Mouse (Mus musculus): Measurements from ENCODE around the gene Glyctk.
A peak's percentile ranks its signal among the peaks of the same experiment; 100 is the strongest.

The Glyctk gene

DNA sequence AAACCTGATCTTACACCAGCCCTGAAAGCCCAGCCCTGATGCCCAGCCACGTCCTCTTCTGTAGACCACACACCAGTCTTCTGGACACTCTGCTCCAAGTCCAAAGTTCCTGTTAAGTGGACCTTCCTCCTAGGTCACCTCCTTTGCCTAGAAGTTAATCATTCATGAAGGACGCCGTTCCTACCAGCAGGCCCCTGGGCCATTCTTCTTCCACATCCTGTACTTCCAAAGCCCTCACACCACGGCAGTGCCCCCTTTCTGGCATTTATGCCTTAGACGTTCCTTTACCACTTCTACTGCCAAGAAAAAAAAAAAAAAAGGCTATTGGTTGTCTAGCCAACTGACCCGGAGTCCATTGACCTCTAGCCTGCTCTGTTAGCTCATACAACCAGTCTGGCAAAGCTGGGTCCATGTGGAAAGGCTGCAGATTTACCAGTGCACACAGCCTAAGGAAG lies at the start of gene Glyctk:
Gene Glyctk, minus strand, starts transcription at position 102 of the 455 bp plus-strand sequence.
- DNase-seq (ENCODE audit: low spot score), result no peak

- DNase-seq (ENCODE audit: low spot score), result no peak
These were observed 48.6 kb upstream of the Glyctk start for GRCm38 (mm10) chr9:106206515-106206914.

DNA sequence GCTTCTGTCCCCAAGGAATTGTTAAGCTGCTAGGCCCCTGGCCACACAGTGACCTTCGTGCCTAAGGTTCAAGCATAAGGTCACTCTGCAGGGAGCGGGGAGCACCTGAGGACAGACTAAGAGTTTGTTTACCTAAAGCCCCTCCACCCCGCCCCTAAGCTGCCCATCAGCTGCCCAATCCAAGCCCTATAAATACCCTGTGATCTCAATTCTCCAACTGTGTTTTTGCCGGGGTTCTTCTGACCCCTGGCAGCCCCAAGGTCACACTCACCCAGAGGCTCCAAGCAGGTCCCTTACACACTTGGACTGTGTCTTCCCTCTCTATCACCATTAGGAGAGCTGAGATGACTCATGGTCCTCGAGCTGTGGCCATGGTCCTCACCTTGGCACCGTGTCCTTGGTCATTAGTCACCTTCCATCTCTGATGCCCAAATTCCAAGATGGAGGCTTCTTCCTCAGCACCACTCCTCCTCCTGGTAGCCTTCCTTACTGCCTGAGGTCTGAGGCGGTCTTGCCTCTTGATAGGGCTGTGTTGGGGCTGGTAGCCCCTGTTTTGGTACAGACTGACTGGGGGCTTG lies 47.9 kb upstream of the Glyctk start:
- DNase-seq (ENCODE audit: low spot score), result no peak

GRCm38 (mm10) chr9:106203990-106204851 lies 46.3 kb upstream of the Glyctk start:
- DNase-seq (ENCODE audit: low spot score), result no peak

- peak; percentile 89 for DNase-seq (ENCODE audit: low spot score)
These were observed 45.1 kb upstream of the Glyctk start, which contains the start of gene Twf2 for GRCm38 (mm10) chr9:106202819-106203636. Gene Twf2 (plus strand): TSS chr9:106203108.

GRCm38 (mm10) chr9:106201895-106202294 lies 44.0 kb upstream of the Glyctk start:
- DNase-seq (ENCODE audit: low spot score), result no peak

- no peak for DNase-seq (ENCODE audit: low spot score)
These were observed 41.8 kb upstream of the Glyctk start, which contains the start of gene Ppm1m for GRCm38 (mm10) chr9:106199535-106200272. Gene Ppm1m (minus strand): TSS chr9:106199746.

- DNase-seq (ENCODE audit: low spot score), result peak; percentile 62
These were observed 41.1 kb upstream of the Glyctk start for GRCm38 (mm10) chr9:106198962-106199458.

DNA sequence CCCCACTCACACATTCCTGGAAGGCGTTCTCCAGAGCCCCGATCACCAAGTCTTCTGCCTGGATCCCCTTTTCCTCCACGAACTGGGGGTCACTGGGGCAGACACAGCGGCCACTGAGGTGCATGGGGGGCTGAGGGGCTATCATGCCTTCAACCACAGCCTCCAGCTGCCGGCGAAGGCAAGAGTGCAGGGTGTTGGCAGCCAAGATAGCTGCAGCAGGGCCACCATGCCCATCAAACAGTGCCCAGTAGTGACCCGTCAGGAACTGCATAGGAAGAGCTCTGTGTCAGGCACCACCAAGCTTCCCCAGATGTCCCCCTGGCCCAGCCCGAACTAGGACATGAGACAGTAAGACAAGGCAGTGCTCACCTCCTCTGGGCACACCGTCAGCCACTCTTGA lies 39.8 kb upstream of the Glyctk start:
- DNase-seq (ENCODE audit: low spot score), result no peak

DNA sequence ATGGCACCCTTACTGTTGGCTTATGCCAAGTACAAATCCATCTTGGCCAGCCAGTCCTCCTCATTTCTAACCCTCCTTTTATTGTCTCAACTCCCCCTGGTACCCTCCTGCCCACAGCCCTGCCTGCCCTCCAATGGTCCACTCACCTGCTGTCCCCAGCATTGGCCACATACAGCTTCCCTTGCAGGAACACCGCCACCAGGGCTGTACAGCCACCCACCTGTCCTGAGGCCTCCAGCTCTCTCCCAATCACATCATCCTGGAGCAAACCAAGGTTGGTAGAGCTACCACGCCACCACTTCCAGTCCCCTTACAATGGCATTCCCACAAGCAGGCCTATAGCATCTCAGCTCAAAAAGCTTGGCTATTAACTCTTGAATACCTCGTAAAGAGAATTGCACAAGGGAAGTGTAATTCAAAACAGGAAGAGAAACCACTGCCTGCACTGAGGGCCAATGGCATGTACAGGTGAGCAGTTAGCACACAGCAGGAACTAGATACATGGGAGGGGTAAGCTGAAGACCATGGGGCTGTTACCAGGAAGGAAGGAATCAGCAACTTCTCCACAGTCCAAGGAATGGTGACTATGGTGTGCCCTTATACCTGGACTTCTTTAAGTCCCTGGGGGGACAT lies 39.3 kb upstream of the Glyctk start:
- DNase-seq (ENCODE audit: low spot score), result no peak

DNA sequence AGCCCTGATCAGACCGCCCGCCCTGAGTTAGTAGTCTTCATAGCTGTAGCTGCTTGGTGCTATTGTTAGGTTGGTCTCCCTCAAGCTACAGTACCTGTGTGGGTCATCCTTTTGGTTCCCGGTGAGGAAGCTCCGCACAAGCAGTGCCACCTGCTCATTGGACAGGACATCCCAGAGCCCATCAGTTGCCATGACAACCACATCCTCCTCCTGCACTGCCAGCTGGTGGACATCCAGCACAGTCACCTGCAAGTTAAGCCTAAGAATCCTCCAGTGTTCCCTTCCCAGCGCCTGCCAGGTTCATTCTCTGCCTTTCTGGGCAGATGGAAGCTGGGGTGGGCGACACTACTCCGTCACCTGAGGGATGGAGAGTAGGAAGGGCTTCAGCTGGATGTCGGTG lies 37.8 kb upstream of the Glyctk start:
- DNase-seq (ENCODE audit: low spot score), result peak; percentile 53

- no peak for DNase-seq (ENCODE audit: low spot score)
These were observed 36.2 kb upstream of the Glyctk start for GRCm38 (mm10) chr9:106193930-106194807.

- DNase-seq (ENCODE audit: low spot score), result no peak
These were observed 35.1 kb upstream of the Glyctk start for GRCm38 (mm10) chr9:106192998-106193397.

DNA sequence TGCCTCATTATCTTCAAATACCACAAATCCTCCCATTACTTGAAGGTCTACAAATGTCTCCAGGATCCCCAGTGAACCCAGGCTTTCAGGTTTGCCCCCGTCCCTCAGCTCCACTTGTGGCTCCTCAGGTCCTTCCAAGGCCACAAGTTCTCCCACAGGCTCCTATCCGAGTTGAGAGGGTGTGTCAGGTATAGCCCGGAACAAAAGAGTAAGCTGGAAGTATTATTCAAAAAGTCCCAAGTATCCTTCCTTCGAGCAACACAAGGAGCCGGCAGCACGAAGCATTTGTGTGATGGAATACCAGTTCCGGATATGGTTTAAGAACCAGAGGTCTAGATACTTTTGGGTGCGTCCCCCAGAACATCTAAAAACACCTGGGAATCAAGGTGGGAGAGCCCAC lies 34.1 kb upstream of the Glyctk start:
- no peak for DNase-seq (ENCODE audit: low spot score)

GRCm38 (mm10) chr9:106191355-106191754 lies 33.4 kb upstream of the Glyctk start:
- DNase-seq (ENCODE audit: low spot score), result no peak

DNA sequence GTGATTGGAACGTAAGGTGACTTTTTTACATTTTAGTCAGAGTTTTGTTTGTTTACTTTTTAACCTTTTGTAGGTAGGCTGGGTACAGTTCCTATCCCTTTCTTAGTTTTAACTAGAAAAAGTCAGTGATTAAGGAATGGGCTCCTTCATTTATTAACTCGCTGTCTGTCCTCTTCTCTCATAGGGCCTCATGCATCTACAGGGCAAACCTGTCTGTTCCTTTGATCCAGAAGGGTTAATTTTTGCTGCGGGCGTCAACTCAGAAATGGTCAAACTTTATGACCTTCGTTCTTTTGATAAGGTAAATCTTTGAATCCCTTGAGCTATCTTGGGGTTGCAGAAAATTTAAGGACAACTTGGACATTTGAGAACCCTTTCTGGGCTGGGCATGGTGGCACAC lies 26.1 kb upstream of the Glyctk start:
- DNase-seq (ENCODE audit: low spot score), result no peak

DNA sequence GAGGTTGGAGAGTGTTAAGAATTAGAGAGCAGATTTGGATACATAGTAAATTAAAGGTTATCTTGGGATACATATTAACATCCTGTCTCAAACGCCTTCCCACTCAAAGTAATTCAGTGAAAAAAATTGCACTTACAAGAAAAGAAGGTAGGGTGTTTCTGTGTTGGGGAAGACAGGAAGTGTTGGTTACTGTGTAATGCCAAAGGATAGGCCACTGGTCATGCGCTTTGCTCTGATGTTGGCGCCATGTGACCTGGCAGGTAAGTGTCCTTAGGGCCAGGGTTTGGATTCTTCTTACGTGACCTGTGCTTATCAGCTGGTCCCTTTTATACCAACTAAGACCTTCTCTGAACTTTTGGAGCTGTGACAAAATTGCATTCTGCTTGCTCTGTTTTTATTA lies 24.2 kb upstream of the Glyctk start:
- no peak for DNase-seq (ENCODE audit: low spot score)

DNA sequence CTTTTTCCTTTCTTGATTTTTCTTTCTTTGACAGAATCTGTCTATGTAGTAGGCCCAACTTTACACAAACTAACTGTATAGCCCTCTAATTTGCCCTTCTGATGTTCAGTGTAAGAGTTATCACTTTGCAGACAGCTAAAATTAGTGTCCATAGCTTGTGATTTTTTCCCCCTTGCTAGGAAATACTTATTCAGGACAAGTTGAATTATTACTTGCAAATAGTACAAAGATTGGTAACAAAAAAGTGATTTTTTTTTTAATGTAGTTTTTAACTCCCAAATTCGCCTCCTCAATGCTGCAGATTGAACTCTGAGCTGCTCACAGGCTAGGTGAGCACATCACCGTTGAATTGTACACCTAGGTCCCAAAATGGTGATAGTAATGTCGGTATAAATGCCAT lies 22.0 kb upstream of the Glyctk start:
- no peak for DNase-seq (ENCODE audit: low spot score)

DNA sequence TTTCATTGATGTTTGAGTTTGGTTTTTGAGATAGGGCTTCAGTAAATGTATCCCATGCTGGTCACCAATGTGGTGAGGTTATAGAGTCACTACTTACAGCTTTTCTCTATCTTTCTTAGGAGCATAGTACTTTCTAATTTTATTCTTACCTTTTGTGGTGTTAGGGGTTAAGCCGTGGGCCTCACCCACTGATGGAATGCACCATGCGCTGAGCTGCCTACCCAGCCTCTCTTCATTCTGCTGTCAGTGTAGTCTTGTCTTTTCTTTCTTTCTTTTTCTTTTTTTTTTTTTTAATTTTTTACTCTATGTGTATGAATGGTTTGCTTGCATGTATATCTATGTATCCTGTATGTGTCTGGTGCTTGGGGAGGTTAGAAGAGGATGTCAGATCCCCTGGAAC lies 21.5 kb upstream of the Glyctk start:
- no peak for DNase-seq (ENCODE audit: low spot score)

- no peak for DNase-seq (ENCODE audit: low spot score)
These were observed 19.9 kb upstream of the Glyctk start for GRCm38 (mm10) chr9:106177799-106178198.
